Mouse (Mus musculus) erythroblast, embryonic 14.5 days (primary cell): ENCODE data around the gene Onecut3. TPM values are rescaled to one million over a fixed set of nuclear protein-coding genes. Genes with fewer than 3 reads are reported as not detected.
A peak's percentile ranks its signal among the peaks of the same experiment; 100 is the strongest.

Experiments
- H3K27me3 ChIP-seq: 2 replicates; pipeline ENCODE4 v1.6.1; 2012; ENCODE audit warnings: inconsistent platforms; ENCODE audit not compliant: control insufficient read depth
- H3K36me3 ChIP-seq: 2 replicates; pipeline ENCODE4 v1.6.1; 2012; ENCODE audit warnings: mild to moderate bottlenecking, inconsistent platforms; ENCODE audit not compliant: control insufficient read depth
- H3K4me1 ChIP-seq: 2 replicates; pipeline ENCODE4 v1.6.1; 2012; ENCODE audit warnings: inconsistent platforms; ENCODE audit not compliant: control insufficient read depth
- H3K4me3 ChIP-seq: replicated peaks from 2 replicates; pipeline ENCODE3; 2012; ENCODE audit warnings: moderate library complexity, mild to moderate bottlenecking, inconsistent platforms
- H3K9me3 ChIP-seq: 2 replicates; pipeline ENCODE4 v1.6.1; 2012; ENCODE audit warnings: low read length, inconsistent platforms, mixed read lengths; ENCODE audit not compliant: control insufficient read depth
- GATA1 ChIP-seq: IDR thresholded peaks from 2 replicates; pipeline ENCODE4 v1.6.1; 2012; ENCODE audit warnings: low read length, inconsistent platforms, mixed read lengths
- TAL1 ChIP-seq: IDR thresholded peaks from 3 replicates; pipeline ENCODE4 v1.6.1; 2012; ENCODE audit warnings: low read length, inconsistent platforms, mixed read lengths
- polyA plus RNA-seq: library from polyadenylated mRNA; stranded (reverse); fragments of >175 nt; gene quantifications from 2 replicates; pipeline ENCODE4 v1.2.3, GENCODE M21; 2012

Gene Onecut3
- polyA plus RNA-seq, 1 experiment = not detected

DNA sequence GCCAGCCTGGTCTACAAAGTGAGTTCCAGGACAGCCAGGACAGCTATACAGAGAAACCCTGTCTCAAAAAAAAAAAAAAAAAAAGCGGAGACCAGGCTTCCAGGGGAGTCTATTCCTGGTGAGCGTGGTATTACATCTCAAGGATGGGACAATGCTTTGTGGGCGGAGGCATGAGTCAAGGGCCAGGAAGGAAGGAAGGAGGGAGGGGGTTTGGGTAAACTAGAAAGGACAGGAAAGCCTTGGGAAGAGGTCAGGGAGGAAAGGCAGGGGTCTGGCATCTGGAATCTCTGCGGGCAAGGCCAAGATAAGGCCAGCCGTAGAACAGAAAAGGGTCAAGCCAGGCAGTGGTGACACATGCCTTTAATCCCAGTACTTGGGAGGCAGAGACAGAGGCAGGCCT is 44.9 kb downstream of the Onecut3 start:
- Histone ChIP-seq H3K4me3 (peak overlapping the region; percentile 35), H3K36me3 (peaks cover 41% of the 10 kb centered on the region), H3K4me1 (peaks cover 69% of the 10 kb centered on the region), H3K9me3 (no peaks in the 10 kb centered on the region), H3K27me3 (peaks cover 15% of the 10 kb centered on the region)
- TF ChIP-seq TAL1 (no peak), GATA1 (no peak)

DNA sequence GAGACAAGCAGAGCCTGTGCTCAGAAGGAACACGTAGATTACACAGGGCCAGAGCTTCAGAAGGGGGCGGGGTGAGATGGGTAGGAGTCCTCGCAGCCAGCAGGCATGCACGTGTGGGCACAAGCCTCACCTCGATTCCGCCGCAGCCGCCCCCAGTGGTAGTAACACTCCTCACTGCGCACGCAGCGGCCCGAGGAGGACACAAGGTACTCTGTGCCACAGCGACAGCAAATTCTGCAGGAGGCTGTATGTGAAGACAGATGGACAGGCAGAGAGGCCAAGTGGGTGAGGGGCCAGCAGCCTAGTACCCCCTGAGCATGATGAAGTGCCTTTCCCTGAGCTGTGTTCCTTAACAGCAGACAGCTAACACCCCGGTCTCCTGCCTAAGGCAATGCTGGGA is 49.2 kb downstream of the Onecut3 start:
- Histone ChIP-seq H3K4me3 (no peak overlapping the region), H3K4me1 (peaks cover 68% of the 10 kb centered on the region), H3K36me3 (peaks cover 85% of the 10 kb centered on the region), H3K9me3 (no peaks in the 10 kb centered on the region), H3K27me3 (no peaks in the 10 kb centered on the region)
- TF ChIP-seq TAL1 (no peak), GATA1 (no peak)

DNA sequence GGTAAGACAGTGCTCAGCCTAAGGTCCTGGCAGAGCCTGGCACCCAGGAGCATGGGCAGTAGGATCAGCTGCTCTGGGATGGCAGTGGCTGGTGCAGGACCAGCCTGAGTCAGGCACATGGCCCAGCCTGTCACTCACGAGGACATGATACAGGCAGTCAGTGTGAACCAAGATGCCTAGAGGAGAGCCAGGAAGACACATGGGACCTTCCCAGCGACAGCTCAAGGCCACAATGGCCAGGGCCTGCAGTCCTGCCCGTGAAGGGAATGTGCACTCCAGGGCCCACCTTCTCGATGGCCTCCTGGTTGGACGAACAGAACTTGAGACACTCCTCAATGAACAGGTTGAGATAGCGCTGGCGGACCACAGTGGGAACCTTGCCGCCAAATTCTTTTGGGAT is 51.0 kb downstream of the Onecut3 start:
- TF ChIP-seq TAL1 (no peak), GATA1 (no peak)
- Histone ChIP-seq H3K36me3 (peaks cover 98% of the 10 kb centered on the region), H3K4me3 (no peak overlapping the region), H3K9me3 (no peaks in the 10 kb centered on the region), H3K4me1 (peaks cover 64% of the 10 kb centered on the region), H3K27me3 (no peaks in the 10 kb centered on the region)

DNA sequence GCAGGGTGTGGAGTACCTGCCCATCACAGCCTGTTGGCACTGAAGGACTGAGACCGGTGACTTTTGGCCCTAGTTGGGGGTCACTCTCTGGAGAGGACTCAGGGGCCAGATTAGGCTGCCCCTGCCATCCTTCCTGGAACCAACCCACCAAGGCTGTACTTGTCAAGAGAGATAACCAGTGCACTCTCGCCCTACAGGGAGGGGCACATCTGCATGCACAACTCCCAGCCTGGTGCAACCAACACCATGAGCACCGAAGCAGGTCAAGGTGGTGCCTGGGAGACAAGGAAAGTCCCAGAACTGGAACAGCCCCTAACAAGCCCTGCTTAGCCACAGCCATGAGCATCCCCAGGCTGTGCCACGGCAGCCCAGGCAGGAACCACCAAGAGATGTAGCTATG is 52.3 kb downstream of the Onecut3 start:
- Histone ChIP-seq H3K9me3 (no peaks in the 10 kb centered on the region), H3K36me3 (peaks cover 97% of the 10 kb centered on the region), H3K4me3 (peak overlapping the region; percentile 8), H3K4me1 (peaks cover 70% of the 10 kb centered on the region), H3K27me3 (no peaks in the 10 kb centered on the region)
- TF ChIP-seq TAL1 (no peak), GATA1 (no peak)

DNA sequence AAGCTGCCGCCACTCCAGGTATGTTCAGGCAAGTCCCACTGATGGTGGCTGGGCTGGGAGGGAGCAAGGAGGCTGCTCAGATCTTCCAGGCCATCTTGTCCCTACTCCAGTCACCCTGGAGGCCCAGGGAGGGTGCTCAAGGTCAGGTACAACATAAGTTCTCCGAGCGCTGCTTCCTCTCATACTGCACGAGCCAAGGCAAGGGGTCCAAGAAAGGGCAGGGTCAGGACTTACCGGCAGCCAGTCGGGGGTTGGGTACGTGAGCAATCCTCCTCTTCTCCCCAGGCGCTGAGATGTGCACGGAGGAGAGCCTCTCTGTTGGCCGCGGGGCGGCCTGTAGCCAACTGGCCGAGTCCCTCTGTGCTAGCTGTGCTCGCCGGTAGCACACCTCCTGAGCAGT is 52.9 kb downstream of the Onecut3 start:
- peaks cover 76% of the 10 kb centered on the region for H3K4me1 ChIP-seq

DNA sequence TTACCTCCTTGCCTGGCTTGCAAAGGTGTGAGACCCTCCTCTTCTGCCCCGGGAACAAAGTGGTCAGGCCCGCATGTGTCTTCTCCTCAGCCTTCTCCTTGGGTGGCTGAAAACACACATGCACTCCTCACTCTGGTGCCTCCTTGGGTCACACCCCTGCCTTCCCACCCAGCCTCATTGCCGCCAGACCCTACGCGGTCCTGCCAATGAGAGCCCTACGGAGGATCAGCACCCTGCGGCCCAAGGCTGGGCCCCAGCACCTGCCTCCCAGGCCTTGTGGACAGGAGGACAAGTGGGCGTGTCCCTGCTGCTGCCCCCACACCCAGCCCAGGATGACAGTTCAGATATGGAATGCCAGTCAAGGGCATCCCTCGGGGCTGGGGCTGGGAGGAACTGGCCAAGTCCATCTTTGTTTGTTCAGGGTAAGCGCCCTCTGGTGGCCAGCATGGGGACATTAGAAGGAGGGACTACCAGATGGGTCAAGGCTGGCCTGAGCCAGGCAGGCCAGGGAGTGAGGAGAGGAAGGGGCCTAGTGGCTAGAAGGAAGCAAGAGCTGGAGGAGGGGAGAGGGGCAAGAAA is 53.9 kb downstream of the Onecut3 start:
- H3K4me1 ChIP-seq = peaks cover 84% of the 10 kb centered on the region
- no peaks in the 10 kb centered on the region for H3K27me3 ChIP-seq
- H3K36me3 ChIP-seq = peaks cover 92% of the 10 kb centered on the region
- H3K4me3 ChIP-seq = no peak overlapping the region
- TF ChIP-seq GATA1 (no peak), TAL1 (no peak)
- no peaks in the 10 kb centered on the region for H3K9me3 ChIP-seq

More for the DNA sequence above, 52.9 kb downstream of the Onecut3 start:
- Histone ChIP-seq H3K36me3 (peaks cover 97% of the 10 kb centered on the region), H3K9me3 (no peaks in the 10 kb centered on the region), H3K4me3 (no peak overlapping the region), H3K27me3 (no peaks in the 10 kb centered on the region)
- TF ChIP-seq TAL1 = no peak
- no peak for TF ChIP-seq GATA1

DNA sequence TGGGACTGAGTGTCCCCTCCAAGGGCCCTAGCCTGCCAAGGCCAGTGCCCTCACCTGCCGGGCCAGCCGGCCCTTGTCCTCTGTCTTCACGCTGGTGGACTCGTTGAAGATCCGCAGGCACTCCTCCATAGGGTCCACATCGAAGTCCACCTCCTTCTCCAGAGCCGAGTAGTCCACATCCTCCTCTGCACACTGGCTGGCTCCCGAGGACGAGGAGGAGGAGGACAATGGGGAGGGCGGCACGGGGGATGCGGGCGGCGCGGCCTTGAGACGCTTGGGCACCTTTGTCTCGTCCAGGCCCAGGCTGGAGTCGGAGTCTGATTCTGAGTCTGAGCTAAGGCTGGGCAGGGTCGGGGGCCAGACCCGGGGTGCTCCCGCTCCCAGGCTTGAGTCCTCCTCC is 54.6 kb downstream of the Onecut3 start:
- H3K4me1 ChIP-seq = peaks cover 88% of the 10 kb centered on the region
- no peak for TF ChIP-seq TAL1
- no peak for TF ChIP-seq GATA1
- H3K4me3 ChIP-seq = no peak overlapping the region
- peaks cover 91% of the 10 kb centered on the region for H3K36me3 ChIP-seq
- H3K27me3 ChIP-seq = no peaks in the 10 kb centered on the region
- no peaks in the 10 kb centered on the region for H3K9me3 ChIP-seq

DNA sequence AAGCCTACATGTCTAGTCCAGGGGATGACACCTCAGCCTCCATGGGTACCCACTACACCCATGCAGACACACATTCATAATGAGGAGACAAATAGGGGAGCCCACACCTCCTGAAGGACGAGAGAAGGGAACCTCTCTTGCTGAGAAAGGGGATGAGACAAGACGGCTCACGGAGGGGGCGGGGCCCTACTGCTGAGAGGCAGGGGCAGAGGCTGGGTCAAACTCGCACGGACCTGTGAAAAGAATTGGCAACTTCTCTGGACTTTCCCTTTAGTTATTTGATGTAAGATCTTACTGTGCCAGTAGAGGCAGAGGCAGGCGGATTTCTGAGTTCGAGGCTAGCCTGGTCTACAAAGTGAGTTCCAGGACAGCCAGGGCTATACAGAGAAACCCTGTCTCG is 57.7 kb downstream of the Onecut3 start:
- Histone ChIP-seq H3K36me3 (peaks cover 81% of the 10 kb centered on the region), H3K4me1 (peaks cover 84% of the 10 kb centered on the region), H3K9me3 (no peaks in the 10 kb centered on the region), H3K27me3 (no peaks in the 10 kb centered on the region), H3K4me3 (peak overlapping the region; percentile 15)
- TF ChIP-seq GATA1 (no peak), TAL1 (no peak)

DNA sequence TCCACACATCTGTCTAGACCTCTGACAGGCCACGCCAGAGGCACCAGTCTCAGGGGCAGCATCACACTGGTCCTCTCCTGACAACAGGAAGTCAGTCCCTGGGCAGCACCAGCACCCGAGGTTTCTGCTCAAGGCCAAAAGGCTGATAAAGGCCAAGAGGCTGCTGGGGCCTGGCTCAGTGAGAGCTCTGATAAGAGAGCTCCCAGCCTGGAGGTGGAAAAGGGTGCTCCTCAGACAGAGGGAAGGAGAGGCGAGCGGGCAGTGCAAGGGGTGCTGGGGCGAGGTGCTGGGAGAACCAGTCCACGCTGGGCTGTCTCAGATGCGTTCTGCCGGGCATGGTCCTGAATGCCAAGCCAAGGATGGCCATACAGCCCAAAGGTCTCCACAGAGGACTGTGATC is 58.9 kb downstream of the Onecut3 start:
- peak; percentile 85 for TF ChIP-seq GATA1
- peak; percentile 74 for TF ChIP-seq TAL1
- Histone ChIP-seq H3K27me3 (no peaks in the 10 kb centered on the region), H3K4me1 (peaks cover 84% of the 10 kb centered on the region), H3K36me3 (peaks cover 81% of the 10 kb centered on the region), H3K4me3 (peak overlapping the region; percentile 57), H3K9me3 (no peaks in the 10 kb centered on the region)

DNA sequence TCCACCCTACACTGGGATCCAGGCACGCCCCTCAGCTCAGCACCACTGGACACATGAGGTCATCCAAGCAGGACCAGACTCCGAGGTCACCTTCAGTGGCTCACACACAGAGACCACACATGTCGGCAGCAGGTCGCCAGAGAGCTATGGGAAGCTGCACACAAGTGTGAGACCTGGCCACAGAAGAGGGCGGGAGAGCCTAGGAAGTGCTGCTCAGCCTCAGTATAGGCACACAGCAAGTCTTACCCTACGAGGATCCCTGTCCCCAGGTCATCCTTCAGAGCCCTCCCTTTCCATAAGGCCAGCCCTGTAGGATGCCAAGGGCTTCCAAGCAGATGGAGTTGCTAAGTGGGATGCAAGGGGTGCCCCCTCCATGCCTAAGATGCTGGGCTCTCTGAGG is 59.4 kb downstream of the Onecut3 start:
- no peak for TF ChIP-seq TAL1
- H3K4me1 ChIP-seq = peaks cover 84% of the 10 kb centered on the region
- H3K27me3 ChIP-seq = no peaks in the 10 kb centered on the region
- H3K36me3 ChIP-seq = peaks cover 81% of the 10 kb centered on the region
- H3K9me3 ChIP-seq = no peaks in the 10 kb centered on the region
- peak overlapping the region; percentile 57 for H3K4me3 ChIP-seq
